Mouse (Mus musculus): ENCODE results near the gene Ucp3.

Gene Ucp3

GRCm38 (mm10) chr7:100500276-100500977, 27.6 kb downstream of the Ucp3 start:
- DNase-seq (ENCODE audit: low read depth, low spot score), result no peak

- DNase-seq (ENCODE audit: low read depth, low spot score), result no peak
Observed at GRCm38 (mm10) chr7:100501027-100501843, 28.4 kb downstream of the Ucp3 start.

DNA sequence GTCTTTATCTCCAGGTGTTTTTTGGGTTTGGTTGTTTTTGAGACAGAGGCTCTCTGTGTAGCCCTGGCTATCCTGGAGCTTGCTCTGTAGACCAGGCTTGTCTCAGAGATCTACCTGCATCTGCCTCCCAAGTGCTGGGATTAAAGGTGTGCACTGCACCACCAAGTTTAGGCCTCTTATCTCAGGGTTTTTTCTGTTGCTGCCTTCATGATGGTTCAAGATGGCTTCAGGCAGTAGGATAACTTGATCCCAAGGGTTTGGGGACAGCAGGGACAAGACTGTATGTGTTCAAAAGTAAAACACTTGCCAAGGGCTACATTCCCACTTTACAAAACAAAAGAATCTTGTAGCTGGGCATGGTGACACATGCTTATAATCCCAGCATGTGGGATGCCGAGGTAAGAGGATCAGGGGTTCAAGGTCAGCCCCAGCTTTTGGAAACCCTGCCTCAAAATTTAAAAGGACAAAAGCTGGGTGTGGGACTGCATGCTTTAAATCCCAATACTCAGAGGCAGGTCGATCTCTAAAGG, 29.1 kb downstream of the Ucp3 start:
- no peak for DNase-seq (ENCODE audit: low read depth, low spot score)

DNA sequence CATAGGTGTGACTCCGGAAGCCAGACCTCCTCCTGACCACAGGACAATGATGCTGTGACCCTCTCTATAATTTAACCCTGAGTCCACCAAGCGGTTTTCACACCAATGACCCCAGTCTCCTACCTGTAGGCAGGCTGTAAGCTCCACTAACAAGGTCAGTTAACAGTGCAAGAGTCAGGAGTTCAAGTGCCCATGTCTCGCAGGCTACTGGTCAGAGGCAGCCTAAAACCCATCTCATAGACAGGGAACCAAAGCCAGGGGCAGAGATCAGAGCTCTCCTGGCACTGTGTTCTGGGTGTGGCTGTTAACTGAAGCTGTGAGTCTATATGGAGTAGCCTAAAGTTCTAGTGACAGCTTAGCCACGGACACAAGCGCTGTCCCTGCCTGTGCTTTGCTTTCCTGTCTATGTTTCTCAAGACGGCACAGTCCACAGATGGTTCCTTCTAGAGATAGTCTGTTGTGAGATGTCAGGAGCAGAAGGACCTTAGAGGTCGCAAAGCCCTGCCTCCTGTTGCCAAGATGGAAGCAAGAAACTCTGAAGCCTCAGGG, 29.7 kb downstream of the Ucp3 start:
- DNase-seq (ENCODE audit: low read depth, low spot score), result no peak

- no peak for DNase-seq (ENCODE audit: low read depth, low spot score)
Observed at GRCm38 (mm10) chr7:100503076-100503475, 30.3 kb downstream of the Ucp3 start.

DNA sequence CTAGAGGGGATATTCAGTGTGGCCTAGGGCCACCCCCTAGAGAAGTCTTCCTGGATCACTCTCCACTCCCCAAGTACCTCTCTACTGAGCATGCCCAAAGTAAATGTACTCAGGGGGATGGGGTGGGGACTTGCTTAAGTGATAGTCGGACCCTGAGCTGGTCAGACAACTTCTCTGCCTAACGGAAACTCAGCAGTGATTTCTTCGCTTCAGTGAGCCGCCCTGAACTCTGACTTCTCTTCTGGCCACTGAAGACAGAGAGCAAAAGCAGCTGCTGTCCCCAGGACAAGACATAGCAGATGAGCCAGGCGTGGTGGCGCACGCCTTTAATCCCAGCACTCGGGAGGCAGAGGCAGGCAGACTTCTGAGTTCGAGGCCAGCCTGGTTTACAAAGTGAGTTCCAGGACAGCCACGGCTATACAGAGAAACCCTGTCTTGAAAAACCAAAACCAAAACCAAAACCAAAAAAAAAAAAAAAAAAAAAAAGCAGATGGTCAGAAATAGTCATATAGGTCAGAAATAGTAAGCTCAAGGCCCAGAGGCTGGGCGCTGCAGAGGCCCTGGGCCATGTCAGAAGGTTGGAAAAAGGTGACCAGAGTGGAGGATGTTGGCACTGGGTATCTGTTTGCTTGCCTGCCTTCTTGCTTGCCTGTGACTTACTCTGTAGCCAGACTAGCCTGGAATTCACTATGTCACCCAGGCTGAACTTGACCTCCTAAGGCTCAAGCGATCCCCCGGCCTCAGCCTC, 32.1 kb downstream of the Ucp3 start:
- no peak for DNase-seq (ENCODE audit: low read depth, low spot score)

DNA sequence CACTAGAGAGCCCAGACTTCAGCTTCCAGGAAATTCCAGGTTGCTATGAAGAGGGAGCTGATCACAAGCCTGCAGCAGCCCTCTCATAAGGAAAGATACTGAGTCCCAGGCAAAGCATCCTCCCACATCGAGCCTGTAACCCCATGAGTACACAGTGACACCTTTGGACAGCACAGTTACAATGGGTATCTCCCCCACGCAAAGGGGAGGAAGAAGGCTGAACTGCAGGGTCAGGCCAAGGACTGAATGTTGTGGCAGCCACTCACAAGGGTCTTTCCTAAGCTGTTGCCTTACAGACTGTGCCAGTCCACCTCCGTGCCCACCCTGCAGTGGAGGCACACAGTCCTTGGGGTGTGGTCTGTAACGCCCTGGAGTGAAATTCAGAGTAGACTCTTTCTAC, 33.7 kb downstream of the Ucp3 start:
- no peak for DNase-seq (ENCODE audit: low read depth, low spot score)

- DNase-seq (ENCODE audit: low read depth, low spot score), result no peak
Observed at GRCm38 (mm10) chr7:100508670-100509069, 35.9 kb downstream of the Ucp3 start.

- DNase-seq (ENCODE audit: low read depth, low spot score), result no peak
Observed at GRCm38 (mm10) chr7:100511602-100512001, 38.8 kb downstream of the Ucp3 start.

- no peak for DNase-seq (ENCODE audit: low read depth, low spot score)
Observed at GRCm38 (mm10) chr7:100514573-100514972, 41.8 kb downstream of the Ucp3 start, which contains the start of gene Dnajb13. Dnajb13 (minus strand) TSS chr7:100514960.

DNA sequence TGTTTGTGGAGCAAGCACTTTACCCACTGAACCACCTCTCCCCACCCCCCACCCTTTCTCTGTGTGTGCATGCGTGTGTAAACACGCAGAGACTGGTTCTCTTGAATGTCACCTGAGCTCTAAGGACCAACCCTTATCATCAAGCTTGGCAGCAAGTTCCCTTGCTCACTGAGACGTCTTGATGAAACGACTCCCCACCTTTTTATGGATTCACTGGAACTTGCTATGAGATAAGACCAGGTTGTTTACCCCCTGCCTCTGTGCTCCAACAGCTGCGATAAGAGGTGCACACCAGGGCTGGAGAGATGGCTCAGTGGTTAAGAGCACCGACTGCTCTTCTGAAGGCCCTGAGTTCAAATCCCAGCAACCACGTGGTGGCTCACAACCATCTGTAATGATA, 47.4 kb downstream of the Ucp3 start:
- DNase-seq (ENCODE audit: low read depth, low spot score), result no peak

DNA sequence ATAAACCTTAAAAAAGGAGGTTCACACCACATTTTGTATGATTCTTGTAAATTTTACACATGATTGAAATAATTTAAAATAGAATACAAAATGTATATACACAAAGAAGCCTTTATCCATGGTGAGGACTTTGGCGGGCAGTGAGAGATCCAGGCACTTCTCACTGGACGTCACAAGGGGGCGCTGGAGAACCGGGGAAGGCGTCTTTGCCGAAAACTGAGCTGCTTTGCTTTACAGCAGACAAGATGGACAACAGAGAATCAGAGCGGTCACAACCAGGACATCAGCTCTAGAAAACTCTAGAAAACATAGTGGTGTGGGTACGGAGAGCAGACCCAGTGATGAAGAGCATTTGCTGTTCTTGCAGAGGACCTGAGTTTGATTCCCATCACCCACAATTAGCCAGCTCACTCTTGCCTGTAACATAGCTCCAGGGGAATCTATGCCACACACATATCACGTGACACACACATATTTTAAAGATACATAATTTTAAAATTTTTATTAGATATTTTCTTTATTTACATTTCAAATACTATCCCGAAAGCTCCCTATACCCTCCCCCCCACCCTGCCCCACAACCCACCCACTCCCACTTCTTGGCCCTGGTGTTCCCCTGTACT, 48.0 kb downstream of the Ucp3 start:
- DNase-seq (ENCODE audit: low read depth, low spot score), result peak; percentile 40

GRCm38 (mm10) chr7:100522222-100522621, 49.4 kb downstream of the Ucp3 start:
- DNase-seq (ENCODE audit: low read depth, low spot score), result no peak

DNA sequence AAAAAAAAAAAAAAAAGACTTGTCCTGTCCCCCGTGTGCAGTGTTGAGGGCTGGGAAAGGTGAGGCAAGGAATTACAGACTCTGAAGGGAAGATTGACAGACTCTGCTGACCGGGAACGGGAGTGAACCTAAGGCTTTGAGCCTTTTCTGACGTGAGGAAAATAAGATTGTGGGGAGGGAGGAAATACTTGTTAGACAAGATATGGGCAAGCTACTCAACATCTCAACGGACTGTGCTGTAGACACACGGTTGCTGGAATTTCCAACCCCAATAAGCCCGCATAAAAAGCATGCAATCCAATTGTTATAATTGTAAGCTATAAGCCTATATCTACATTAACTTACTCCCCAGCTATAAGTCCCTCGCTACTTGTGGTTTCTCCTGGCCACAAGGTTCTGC, 51.9 kb downstream of the Ucp3 start:
- DNase-seq (ENCODE audit: low read depth, low spot score), result no peak

GRCm38 (mm10) chr7:100530766-100531165, 58.0 kb downstream of the Ucp3 start:
- no peak for DNase-seq (ENCODE audit: low read depth, low spot score)

DNA sequence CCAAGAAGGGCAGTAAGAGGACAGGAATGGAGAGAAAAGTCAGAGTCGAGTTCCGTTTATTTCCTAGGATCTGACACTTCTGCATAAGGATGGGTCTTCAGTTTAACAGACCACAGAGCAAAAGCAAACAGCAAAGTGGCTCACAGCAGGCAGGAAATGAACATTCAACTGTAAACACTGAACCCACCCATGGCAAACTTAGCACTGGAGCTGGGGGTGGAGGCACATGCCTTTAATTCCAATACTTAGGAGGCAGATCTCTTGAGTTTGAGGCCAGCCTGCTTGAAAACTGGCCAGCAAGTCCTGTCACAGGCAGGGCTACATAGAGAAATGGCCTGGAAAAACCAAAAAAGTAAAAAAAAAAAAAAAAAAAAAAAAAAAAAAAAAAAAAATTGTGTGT, 60.7 kb downstream of the Ucp3 start:
- no peak for DNase-seq (ENCODE audit: low read depth, low spot score)

GRCm38 (mm10) chr7:100534216-100534615, 61.4 kb downstream of the Ucp3 start:
- DNase-seq (ENCODE audit: low read depth, low spot score), result no peak

- DNase-seq (ENCODE audit: low read depth, low spot score), result no peak
Observed at GRCm38 (mm10) chr7:100535831-100536230, 63.0 kb downstream of the Ucp3 start.
